Mouse (Mus musculus): ENCODE measurements around the gene Map4k3.

Map4k3 gene

DNA sequence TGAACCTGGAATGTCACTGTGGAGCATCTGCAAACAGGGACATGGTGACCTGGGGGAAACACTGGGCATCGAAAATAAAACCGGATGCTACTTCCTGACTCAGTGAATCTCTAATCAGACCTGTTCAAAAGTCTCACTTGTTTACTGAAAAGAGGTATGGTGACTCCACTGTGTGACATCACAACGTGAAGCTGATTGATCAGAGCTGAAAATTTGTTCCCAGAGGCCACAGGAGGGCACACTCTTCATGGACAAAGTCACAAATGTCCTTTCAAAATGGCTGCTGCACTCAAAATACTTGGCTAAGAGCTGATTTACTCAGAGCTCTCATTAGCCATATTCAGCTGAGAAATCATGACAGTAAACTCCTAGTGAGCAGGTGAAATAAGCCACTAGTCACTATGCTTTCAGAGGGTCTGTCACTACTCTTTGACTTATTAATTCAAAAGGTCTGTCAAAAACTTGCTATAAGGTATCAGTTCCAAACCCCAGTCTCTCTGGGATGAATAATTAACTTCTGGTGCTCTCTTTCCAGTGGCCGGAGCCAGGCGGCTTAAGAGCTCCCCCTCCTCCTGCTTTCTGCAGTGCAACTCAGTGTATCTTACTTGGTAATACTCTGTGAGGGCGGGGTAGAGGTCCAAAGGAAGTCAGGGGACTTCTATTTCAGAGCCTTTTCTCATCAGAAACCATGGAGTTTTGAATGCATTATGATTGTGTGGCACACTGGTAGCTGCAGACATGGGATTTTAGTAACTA, 44.3 kb downstream of the Map4k3 start:
- peak; percentile 26 for DNase-seq (ENCODE audit: low read depth, low spot score)

DNA sequence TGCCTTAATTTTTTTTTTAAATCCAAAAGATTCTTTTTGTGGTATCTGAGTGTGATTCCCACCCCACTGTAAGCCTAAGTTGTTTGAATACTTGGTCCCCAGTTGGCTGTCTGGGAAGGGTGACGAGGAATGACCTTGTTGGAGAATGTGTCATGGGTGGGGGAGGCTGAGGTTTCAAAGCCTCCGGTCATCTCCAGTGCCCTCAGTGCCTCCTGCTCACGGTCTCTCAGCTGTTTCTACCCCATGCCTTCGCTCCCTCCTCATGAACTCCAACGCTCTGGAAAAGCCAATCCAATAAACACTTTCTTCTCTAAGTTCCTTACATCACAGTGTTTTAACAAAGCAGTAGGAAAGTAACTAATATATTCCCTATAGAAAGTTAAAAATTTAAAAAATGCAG, 45.2 kb downstream of the Map4k3 start:
- no peak for DNase-seq (ENCODE audit: low read depth, low spot score)

DNA sequence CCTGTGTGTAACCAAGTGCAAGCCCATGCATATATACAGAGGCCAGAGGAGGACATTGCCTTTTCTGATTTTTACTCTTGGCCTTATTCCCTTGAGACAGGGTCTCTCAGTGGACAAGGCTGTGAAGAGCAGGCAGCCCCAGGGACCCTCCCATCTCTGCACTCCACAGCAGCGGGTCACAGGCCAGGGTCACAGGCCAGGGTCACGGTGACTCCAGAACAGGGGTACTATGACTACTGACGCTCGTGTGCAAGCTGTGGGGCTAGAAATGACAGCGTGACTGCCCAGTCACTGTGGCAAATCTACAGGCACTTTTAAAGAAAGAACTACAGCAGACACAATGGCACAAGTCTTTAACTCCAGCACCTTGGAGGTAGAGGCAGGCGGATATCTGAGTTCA, 50.1 kb downstream of the Map4k3 start:
- no peak for DNase-seq (ENCODE audit: low read depth, low spot score)

DNA sequence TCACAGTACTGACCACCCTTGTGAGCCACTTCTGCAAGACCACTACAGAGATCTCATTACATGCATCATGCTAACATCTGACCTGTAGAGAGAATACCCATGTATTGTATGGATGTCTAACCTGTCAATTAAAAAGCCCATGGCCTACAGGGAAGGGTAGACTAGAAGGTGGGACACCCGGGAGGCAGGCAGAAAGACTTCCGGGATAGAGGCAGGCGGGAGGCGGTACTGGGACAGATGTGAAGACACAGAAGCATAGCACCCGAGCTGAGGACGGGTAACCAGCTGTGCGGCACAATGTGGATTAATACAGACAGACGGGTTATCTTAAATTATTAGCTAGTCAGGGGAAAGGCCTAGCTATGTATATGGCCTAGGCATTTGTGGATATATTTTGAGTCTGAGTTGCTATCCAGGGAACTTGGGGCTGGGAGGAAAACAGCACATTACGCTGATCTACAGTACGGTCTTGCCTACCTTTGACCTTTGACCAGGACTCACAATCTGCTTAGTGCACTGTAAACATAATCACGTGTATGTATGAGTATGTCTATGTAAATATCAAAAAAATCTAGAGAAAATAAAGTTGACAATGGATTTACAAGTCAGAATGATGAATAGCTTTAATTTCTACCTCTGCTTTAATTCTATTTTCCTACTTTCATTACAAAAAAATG, 51.3 kb downstream of the Map4k3 start:
- DNase-seq (ENCODE audit: low read depth, low spot score), result no peak

DNA sequence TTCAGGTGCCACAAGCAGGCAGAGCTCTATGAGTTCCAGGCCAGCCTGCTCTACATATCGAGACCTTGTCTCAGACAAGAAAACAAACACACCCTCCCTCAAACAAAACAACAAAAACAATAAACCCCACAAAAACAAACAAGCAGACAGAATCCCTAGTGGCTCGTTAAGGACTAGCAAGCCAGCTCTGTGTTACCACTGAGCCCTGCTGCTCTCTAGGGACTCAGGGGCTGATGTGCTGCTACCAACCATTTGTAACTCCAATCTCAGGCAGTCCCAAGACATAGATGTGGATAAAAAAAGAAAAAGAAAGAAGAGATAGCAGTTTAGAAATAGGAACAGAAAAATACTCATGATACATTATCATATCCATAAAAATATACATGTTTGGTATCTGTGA, 52.1 kb downstream of the Map4k3 start:
- no peak for DNase-seq (ENCODE audit: low read depth, low spot score)

DNA sequence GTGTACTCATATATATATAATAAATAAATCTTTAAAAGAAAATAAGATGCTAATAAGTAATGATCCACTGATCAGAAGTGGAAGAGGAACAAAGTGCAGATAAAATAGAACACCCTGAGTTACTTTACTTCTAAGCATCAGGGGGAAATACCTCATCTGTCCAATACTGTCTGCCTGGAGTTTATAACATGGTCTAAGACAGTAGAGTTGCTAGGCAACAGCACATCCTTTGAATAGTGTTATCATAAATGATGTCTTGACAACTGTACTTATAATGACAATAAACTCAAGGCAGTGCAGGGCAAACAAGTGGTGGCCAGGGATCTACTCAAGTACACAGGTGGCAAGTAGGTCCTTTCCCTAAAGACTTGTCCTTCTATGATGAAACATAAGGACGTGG, 57.9 kb downstream of the Map4k3 start:
- no peak for DNase-seq (ENCODE audit: low read depth, low spot score)

DNA sequence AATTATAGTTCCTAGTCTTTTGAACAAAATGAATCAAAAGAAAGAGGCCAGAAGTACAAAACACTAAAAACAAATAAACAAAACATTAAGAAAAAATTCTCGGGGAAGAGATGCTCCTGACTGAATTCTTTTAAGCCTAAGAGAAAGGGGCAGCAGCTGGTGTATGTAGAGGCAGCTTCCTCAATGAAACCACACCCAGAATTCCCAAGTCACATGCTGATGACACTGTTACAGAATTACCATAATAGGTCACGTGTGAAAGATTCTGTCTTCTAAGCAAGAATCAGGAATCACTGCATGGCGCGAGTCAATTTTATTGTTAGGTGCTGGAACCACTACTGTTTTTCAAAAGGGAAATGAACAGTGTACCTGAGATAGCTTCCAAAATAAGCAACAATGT, 64.7 kb downstream of the Map4k3 start:
- DNase-seq (ENCODE audit: low read depth, low spot score), result peak; percentile 8

DNA sequence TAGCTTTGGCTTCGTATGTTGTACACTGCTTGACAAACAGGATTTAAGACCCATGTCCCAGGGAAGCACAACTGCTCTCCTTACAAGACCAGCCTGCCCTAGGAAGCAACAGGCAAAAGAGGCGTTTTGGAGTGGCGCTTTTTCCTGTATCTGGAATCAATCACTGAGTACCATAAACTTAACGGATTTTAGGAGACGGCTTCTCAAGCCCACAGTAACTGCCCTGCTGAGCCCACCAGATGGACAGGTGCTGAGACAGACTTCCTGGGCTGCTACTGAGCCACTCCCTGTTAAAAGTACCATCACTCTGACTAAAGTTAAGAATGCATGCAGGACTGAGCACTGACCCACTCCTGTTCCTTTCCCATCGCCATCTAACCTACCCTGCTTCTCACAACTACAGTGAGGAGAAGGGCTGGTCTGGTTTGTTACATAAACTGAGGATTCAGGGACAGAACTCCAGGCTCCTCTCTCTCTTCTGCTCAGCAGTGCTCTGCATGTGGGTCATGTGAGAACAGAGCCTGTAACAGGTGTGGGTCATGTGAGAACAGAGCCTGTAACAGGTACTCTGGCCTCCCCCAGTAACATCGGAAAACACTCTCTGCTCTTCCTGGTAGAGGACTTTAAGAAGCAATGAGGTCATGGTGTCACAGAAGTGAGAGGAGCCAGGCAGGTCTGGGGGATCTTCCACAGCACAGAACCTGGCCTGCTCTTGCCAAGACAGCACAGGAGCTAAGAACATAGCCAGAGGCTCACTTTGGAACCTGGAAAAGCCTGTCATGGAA, 65.3 kb downstream of the Map4k3 start:
- DNase-seq (ENCODE audit: low read depth, low spot score), result no peak

DNA sequence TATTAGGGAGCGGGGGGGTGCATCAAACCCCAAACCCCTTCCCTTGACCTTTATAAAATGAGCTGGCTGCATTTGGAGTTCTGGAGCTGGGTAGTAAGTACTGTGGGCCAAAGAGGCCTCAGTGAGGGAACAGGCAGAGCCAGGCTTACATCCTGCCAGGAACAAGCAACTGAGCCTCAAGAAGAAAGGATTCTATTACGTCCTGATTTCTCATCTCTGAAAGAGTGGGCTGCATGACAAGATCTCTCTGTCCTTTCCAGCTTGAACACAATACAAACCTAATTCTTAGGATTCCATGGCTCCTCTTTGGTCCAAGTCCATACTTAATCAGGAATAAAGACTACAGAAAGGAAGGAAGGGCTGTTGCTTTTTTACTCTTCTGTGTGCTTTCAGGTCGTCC, 66.4 kb downstream of the Map4k3 start:
- no peak for DNase-seq (ENCODE audit: low read depth, low spot score)

DNA sequence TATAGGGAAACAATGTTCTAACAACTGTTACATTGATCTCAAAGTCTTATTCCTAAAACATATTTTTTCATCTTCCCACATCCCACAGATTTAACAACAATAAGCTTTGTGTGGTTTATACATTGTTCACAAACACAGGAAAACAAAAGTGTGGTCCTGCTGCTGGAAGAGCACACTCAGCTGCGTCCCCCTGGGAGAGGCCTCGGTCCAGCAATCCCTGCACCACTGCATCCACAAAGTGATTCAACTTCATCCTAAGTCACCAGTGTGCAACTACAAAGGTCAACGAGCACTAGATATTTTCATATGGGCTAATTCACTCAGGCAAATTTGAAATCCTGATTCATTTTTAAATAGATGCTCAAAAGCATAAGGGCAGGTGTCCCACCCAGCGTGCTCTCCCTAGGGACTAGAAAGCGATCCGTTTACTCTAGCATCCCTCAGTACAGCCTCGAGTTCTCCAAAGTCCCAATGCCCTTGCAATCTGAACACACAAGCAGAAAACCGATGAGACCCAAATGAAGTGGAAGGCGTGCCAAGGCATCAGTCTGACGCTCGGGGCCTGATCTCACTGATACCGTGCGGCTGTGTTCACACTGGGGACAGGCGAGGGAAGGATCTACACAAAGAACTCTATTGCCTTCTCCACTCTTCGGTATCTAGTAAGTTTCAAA, 67.4 kb downstream of the Map4k3 start:
- no peak for DNase-seq (ENCODE audit: low read depth, low spot score)

DNA sequence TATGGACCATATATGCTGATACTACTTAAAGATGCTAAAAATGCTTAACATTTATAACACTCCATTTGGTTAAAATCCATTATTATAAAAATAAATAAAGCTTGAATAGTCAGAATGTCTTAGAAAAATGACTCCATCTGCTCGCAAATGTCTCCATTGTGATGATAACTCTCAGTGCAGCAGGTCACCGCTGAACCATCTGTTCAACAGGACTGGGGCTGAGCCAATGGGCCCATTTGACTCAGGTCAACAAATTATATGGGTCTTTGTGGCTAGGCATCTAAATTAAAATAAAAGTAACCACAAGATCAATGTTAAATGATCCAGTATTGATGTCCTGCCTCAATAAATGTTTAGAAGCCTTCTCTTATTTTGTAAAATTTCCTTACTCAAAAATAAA, 68.1 kb downstream of the Map4k3 start:
- DNase-seq (ENCODE audit: low read depth, low spot score), result no peak

DNA sequence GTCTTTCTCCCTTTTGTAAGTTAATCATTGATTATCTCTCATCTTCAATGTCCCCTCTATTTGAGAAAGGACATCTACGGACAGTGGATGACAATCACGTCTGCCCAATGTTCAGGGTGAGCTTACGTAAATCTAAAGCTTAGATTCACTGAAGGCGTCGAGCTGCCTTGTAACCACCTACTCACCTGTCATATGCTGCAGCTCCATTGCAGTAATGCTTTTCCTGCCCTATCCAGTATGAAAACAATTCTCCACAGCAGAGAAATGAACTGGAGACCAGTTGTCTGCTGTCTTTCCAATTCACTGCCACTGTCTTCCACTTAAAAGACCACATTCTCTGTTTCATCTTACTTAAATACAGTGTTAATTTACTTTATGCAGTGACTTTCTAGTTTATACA, 68.5 kb downstream of the Map4k3 start:
- no peak for DNase-seq (ENCODE audit: low read depth, low spot score)

DNA sequence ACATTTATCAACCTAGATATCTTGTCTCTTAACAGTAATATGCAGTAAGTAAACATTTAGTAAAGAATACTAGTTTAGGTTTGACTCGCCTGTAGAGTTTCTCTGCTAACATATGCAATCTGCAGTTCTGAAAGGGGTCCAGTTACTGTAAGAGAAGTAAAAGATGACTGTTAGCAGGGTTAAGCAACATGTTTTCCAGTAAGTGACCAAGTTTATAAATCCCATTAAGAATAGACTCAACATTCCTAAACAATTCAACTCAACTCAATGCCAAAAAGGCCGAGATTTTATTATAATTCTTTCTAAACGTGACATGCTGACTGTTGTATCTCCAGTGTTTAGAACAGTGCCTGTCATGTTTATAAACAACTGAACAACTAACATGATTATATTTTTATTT, 74.0 kb downstream of the Map4k3 start:
- no peak for DNase-seq (ENCODE audit: low read depth, low spot score)

DNA sequence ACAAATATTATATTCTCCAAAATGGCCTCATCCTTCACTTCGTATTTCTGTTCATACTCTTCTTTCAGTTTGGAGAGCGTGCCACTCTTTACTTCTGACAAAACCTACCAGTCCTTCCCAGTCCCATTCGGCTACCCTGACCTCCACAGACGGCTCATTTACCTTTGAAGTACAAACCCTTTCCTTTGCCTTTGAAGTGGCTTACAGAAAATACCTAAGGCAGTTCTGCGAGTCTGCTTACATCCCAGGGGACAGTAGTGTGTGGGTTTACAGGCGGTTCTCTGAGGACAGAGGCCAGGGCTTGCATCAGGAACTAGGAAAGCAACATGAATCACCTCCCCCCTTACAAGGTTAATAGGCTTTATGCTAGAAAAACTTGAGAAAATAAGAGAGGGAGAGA, 75.5 kb downstream of the Map4k3 start:
- DNase-seq (ENCODE audit: low read depth, low spot score), result peak; percentile 8

DNA sequence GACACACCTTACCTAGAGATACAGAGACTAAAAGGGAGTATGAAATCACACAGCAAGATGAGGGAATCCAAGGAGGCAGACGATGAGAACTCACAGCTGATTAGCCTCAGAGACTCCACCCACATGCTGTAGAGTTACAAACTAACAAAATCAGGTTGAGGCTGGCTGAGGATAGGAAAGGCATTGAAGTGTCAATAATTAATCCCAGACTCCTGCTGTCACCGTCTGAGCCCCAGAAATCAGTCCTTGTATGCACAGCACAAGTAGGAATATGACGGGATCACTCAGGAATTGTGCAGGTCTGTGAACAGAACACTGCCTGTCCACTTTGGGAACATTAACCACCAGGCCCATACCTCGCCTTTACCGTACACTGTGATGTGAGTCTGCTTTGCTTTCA, 81.4 kb downstream of the Map4k3 start:
- no peak for DNase-seq (ENCODE audit: low read depth, low spot score)

DNA sequence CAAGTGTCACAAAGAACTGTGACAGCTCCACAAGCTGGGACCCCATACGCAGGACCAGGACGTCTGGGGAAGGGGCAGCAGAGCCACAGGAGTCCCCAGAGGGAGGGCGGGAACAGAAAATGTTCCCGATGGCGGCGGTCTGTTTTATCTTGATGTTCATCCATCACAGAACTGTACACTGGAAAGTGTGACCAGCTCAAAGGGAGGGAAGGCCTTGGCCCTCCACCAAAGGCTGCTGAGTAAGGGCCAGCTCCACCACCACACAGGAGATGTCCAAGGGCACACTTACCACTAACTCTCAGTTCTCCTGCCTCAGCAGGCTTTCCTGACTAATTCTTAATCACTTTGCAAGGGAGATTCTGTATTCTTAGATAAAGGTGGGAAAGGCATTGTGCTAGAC, 82.2 kb downstream of the Map4k3 start:
- no peak for DNase-seq (ENCODE audit: low read depth, low spot score)

DNA sequence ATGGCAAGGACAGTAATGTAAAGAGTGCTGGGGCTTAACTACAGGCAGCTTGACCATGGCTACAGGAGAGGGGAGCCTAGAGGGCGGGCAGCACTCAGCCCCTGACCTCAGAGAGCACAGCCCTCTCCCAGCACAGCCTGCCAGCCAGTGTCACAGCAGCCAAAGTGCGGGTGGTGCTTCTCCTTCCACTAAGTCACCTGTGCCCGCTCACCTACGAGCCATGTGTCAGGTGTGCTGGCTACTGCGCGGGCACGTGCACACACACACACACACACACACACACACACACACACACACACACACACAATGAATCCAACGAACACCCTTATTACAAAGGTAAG, 82.6 kb downstream of the Map4k3 start:
- DNase-seq (ENCODE audit: low read depth, low spot score), result no peak

DNA sequence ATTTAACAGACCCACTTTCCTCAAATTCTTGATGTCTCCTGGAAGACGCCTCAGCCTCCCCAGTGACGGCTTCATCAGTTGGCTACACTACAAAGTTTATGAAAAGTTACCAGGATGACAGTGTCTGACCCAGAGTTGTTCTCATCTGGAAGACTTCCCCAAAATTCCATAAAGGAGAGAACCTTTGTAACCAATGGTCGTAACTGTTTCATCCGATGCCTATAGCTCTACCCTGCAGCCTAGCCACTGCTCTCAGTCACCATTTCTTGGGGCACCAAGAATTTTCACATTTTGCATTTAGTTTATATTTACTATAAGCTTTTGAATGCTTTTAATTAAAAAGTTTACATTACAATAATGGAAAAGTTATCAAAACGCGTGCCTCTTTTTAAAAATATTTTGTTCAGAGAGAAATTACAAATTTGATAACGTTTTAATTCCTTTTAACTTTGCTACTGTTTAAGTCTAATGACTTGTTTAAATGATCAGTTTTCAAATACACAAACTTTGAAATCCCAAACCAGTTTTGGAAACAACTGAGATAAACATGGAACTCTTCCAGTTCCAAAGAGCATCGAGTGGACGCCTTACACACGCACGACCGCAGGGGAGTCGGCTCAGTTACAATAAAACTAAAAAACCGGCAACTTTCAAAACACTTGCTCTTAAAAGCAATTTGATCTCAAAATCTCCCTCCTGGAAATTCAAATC, 83.1 kb downstream of the Map4k3 start:
- DNase-seq (ENCODE audit: low read depth, low spot score), result no peak

DNA sequence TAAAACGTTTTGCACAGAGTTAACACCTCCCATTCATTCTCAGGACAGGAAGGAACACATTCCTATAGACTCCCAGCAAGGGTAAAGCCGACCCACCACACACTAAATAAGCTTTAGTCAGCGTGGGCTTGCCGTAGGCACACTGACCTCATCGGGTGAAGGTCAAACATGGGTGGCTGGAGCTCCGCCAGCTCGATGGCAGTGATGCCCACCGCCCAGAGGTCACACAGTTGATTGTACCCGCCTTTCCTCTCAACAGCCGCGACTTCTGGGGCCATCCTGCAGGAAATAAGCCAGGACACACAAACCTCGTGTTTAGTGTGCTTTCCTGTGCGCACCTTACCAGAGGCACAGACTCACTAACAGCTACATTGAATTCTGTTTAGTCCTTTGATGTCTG, 83.7 kb downstream of the Map4k3 start:
- DNase-seq (ENCODE audit: low read depth, low spot score), result no peak

DNA sequence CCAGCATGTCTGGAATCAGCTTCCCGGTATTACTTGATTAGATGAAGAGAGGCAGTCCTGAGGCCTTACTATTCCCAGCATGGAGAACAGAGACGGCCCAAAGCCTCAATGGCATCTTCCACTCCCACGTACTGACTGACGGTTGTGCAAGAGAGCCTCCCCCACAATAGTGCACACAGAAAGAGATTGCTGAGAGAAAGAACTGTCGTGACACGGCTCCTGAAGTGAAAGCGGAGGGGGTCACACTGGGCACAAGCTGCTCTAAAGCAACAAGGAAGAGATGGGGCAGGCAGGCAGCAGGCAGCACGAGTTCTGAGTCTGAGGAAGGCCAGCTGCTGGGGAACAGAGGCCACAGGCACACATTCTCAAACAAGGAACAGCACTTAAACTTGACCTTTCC, 90.2 kb downstream of the Map4k3 start:
- no peak for DNase-seq (ENCODE audit: low read depth, low spot score)

DNA sequence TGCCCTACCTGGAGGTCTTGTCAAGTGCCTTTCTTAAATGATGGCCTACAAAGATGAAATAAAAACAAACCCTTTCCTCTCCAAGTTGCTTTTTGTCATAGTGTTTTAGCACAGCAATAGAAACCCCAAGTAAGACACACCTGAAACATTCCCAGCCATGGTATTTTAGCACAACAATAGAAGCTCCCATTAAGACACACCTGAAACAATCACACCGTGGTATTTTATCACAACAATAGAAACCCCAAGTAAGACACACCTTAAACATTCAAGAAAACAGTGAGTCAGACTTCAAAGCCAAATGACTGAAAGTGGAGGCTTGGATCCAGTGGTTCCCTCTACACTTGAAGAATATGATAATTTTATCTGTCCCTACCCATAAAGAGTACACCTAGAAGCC, 92.5 kb downstream of the Map4k3 start:
- DNase-seq (ENCODE audit: low read depth, low spot score), result no peak

DNA sequence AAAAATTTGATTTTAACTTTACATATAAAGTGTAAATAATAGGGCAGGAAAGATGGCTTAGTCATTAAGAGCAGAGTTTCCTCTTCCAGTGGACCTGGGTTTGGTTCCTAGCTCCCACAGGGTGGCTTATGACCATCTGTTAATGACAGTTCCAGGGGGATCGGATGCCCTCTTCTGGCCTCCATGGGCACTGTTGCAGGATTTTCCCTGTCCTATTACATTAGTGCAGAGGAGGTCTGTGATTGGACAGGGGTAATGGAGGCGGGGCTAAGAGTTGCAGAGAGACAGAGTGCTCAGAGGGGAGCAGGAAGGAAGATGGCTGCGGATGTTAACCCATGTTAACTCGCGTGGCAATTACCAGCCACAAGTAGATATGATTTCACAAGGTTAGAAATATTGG, 95.4 kb downstream of the Map4k3 start:
- peak; percentile 19 for DNase-seq (ENCODE audit: low read depth, low spot score)
